Mouse (Mus musculus): ENCODE results near the gene Kmt5b.
A peak's percentile ranks its signal among the peaks of the same experiment; 100 is the strongest.

Kmt5b gene

DNA sequence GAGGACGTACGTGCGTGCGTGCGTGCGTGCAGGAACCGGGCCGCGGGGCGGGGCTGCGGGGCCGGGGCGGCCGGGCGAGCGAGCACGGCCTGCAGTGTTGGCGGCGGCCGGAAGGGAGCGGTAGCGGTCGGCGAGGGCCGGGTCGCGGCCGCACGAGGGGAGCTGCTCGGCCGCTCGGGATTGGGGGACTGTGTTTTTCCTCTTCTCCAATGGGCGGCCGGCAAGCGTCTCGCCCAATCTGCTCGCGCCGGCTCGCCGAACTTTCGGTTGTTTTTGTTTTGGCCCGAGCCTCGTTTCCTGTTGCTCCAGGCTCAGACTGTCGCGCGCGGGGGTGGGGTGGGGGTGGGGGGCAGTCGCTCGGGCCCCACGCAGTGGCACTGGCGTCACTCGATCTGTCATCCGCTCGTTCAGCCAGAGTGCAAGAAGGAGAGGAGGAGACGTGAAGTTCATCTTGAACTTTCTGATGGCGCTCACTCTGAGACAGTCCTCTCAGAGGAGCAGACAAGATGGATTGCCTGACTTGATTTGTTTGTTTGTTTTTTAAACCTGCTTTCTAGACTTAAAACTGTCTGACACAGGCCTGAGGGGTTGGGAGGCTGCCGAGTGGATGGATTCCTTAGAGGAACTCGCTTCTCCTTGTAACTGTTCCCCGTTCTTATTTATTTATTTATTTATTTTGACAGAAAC, 1.6 kb downstream of the Kmt5b start:
- DNase-seq (ENCODE audit: low spot score in 2 of 2): peak; percentile 79 to 88

DNA sequence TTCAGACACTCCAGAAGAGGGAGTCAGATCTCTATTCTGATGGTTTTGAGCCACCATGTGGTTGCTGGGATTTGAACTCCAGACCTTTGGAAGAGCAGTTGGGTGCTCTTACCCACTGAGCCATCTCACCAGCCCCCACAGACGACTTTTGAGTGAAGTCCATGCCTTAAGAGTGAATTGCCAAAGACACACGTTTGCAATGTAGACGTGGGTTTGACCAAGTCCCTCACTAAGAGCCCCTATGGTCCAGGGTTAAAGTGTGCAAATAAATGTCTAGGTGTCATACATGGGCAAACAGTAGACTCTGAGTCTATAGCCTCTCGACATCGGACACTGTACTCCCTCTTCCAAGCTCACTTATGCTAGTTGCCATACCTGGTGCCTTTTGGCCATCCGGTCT, 2.3 kb downstream of the Kmt5b start:
- DNase-seq (ENCODE audit: low spot score in 2 of 2): no peak

DNA sequence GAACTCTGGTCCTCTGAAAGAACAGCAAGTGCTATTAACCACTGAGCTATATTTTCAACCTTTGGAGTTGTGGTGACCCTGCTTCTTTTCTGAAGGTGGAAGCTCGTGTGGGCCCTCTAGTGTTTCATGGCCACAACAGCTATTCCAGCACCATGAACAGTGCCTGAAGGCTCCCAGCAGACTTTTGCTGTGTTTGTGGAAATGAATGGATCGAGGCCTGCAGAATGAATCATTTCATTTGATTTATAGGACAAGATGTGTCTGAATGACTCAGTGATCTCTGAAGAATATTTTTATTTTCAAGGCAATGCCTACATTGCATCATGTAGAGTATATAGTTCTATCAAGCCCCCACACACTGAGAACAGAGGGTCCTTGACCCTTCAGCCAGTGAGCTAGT, 6.9 kb downstream of the Kmt5b start:
- no peak for DNase-seq (ENCODE audit: low spot score in 2 of 2)

DNA sequence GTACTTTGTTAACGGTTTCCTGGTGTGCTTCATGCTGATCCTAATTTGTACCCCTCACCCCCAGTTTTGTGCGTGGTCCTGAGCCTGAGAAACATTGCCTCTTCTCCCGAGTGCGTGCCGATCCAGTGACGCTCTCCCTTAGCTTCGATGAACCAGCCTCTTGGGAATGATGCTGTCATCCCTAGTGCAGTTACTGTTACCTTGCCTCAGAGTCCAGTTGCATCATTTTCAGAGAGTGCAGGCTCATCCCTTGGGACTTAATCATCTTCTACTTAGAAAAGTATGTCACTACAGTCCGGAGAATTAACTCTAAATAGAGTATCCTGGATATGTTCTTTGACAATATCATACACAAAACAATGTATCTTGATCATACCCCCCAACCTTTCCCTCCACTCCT, 11.5 kb downstream of the Kmt5b start:
- DNase-seq (ENCODE audit: low spot score in 2 of 2): no peak

DNA sequence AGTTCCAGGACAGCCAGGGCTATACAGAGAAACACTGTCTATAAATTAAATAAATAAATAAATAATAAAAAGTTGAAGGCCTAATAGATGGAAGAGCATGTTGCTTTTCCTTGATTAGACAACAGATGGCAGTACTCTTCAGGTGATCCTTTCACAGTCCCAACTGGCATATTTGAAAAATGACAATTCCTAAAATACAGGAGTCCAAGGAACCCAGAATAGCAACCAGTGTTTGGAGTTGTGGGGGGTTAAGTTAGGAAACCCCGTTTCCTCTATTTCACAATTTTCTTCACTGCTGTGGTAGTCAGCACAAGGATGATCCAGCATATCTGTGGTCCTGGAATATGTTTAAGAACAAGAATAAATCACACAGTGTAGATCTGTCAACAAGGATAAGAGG, 22.9 kb downstream of the Kmt5b start:
- DNase-seq (ENCODE audit: low spot score in 2 of 2): no peak

DNA sequence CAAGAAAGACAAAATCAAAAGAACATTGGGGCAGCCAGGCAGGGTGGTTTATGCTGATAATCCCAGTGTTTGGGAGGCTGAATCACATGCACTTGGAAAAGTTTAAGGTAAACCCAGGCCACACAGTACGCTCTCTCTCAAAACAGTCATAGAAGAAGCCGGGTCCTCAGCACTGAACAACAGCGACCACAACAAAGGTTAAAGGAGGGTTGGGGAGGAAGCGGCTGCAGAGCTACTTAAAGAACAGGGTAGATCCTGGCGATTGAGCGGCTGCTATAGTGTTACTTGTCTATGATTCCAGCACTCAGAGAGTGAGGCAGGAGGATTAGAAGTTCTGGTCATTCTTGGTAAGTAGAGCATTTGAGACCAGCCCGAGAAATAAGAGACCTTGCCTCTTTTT, 38.3 kb downstream of the Kmt5b start:
- DNase-seq (ENCODE audit: low spot score in 2 of 2): no peak

DNA sequence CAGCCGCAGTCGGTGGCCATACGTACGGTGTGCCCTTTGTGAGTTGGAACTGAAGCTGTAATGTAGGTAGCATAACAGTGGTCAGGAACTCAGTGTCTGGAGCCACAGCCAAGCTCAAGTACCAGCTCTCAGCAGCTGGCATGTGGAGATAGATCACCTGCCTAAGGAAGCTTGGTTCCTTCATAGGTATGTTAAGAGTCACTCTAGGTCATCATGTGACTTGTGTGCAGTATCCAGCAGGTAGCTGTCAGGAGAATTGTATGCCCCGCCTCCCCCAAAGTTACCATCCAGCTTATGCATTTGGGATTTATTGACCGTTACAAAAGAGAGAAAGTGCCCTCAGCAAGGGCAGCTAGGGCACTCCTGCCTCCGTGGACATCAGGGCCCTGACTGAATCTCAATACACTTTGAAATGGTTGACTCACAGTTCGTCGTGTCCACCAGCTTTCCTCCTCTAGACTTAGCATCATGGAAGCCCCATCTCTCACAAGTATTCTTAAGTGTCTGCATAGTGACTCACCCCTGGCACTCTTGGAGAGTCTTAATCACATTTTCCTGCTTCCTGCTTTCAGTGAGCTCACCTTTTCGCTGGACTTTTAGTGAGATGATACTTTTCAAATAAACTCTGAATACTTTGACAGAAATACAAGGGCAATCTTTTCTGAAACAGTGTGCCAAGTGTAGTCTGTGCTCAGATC, 43.5 kb downstream of the Kmt5b start:
- no peak for DNase-seq (ENCODE audit: low spot score in 2 of 2)

DNA sequence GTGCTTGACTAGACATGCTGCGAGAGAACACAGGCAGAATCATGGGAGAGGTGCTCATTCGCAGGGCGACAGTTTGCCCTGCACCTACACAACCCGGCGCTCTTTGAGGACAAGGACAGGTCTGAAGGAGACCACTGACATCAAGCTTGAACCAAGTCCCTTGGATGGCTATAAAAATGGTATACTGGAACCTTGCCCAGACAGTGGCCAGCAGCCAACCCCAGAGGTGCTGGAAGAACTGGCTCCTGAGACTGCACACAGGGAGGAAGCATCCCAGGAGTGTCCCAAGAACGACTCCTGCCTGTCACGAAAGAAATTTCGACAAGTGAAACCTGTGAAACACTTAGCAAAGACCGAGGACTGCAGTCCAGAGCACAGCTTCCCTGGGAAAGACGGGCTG, 47.2 kb downstream of the Kmt5b start:
- DNase-seq (ENCODE audit: low spot score in 2 of 2): no peak

DNA sequence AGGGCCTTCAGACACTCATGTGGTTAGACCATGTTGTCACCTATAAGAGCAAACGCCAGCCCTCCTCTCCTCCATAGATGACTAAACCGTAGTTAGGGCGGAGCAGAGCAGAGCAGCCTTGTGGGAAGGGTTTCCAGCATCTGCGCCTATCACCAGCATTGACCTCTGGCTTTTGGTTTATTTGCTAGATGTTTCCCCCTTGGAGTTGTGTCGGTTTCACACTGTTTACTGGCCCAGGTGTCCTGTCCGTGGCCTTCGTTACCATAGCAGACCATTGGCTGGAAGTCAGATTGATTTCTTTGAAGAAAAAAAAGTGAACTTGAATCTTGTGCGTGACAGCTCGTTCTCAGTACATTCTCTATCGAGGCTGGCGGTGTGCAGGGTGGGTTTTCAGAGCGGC, 48.6 kb downstream of the Kmt5b start:
- DNase-seq (ENCODE audit: low spot score in 2 of 2): no peak

DNA sequence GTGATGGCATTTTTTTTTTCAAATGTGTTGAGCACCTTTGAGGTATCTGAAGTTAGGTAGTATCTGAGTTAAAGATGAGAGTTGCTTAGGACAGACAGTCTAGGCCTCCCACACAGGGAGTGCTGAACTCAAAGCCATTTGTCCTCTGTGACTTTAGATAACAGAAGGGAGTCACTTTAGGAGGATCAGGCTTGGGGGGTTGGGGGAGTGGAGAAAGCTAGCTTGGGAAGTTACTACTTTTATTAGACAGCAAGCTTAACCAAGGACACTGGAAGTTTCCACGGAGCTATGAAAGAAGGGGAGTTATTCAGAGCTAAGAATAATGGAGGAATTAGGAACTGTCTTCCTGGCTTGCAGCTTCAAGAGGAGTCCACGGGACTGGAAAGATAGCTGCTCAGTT, 51.9 kb downstream of the Kmt5b start:
- no peak for DNase-seq (ENCODE audit: low spot score in 2 of 2)

DNA sequence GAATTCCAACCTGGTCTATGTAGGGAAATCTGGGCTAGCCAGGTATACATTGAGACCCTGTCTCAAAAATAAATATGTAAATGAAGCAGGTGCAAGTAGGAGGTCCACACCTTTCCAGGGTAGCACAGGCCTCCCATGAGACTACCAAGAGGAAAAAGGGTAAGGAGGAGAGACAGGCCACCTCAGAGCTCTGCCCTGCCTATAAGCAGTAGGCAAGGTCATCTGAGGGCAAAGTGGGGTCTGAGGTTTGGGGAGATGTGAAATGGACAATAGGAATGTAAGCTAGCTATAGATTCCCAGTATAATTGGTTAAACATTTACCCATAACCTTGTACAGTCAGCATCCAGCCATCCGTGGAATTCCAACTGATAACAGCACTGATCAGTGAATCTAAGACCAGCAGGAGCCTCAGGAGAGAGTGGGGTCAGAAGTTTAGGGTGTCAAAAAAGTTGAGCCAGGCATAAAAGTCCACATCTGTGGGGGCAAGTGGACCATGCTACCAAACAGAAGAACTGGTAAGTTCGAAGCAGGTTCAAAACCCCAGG, 52.8 kb downstream of the Kmt5b start:
- DNase-seq (ENCODE audit: low spot score in 2 of 2): no peak

DNA sequence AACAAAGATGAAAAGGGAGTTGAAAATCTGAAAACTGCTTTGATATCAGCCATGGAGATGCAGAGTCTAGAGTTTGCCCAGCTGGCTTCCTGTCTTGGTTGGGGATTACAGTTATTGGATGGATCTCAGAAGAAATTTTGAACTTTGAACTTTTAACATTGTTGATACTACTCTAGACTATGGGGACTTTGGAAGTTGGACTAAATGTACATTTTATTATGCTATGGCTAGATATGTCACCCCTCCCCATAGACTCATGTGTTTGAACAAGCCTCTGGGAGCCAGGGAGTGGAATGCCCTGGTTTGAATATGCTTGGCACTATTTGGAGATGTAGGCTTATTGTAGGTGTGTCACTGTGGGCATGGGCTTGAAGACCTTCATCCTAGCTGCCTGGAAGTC, 57.8 kb downstream of the Kmt5b start:
- no peak for DNase-seq (ENCODE audit: low spot score in 2 of 2)

DNA sequence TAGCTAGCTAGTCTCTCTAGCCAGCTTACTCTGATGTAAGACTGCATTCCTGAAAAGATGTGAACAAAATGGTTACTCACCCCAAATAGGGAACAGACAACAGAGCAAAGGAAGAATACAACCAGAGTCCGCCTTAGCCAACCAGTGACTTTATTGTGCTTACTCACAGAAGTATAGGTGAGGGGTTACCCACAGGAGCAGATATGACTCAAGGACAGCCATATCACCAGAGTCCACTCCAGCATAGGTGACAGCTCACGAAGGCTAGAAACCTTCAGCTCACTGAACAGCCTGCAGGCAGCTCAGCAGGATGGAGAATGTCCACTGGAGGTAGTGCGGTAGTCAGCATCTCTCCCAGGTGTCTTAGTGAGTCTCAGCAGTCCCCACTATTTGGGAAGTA, 62.6 kb downstream of the Kmt5b start:
- no peak for DNase-seq (ENCODE audit: low spot score in 2 of 2)

DNA sequence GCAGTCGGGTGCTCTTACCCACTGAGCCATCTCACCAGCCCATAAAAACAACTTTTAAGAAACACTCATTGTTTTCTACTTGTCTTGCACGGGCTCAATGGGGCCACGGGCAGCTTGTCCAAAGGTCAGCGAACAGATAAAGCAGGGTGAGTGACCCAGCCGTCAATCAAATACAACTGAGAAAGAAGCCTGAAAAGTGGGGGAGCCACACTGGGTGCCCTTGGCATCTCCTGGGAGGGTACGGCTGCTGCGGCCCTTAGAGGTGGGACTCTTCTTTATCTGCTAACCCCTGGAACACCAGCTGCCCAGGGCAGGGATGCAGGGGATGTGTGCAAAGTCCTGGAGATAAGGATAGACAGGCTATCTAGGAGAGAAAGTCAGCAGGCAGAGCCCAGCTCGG, 64.5 kb downstream of the Kmt5b start:
- DNase-seq (ENCODE audit: low spot score in 2 of 2): no peak

DNA sequence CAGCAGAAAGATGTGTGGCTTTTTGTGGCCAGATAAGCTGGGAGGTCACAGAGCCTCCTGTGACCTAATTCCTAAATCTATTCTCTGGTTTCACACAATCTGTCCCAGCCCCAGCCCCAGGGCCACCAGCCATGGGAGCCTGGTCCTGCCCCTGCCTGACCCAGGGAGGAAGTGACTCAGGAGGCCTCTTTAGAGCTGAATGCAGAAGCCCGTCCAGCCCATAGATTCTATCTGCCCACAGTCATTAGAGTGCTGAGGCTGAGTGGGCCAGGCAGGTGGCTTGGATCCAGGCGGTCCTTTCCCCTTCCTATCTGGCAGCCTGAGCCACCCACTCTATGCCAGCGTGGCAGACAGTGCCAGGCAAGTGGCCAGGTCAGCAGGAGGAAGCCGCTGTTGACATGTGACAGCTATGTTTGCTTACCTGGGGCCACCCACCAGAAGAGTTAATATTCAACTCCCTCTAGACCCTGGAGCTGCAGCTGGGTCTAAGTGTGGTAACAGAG, 65.7 kb downstream of the Kmt5b start:
- no peak for DNase-seq (ENCODE audit: low spot score in 2 of 2)

DNA sequence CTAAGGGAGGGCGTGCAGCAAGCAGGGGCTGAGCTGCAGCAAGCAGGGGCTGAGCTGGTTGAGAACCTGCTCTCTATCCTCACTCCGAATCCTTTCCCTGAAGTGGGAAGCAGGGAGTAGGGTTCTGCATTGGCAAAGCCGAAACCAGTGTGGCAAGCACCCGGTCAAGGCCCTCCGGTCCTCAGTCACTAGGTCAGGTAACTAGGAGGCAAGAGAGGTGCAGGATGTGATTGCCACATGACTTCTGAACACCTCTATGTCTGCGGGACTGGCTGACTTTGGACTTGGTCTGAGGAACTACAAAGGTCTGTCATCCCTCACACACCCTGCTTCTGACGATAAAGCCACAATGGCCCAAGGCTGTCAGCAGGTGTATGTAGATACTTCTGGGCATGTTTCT, 67.1 kb downstream of the Kmt5b start:
- DNase-seq (ENCODE audit: low spot score in 2 of 2): no peak

DNA sequence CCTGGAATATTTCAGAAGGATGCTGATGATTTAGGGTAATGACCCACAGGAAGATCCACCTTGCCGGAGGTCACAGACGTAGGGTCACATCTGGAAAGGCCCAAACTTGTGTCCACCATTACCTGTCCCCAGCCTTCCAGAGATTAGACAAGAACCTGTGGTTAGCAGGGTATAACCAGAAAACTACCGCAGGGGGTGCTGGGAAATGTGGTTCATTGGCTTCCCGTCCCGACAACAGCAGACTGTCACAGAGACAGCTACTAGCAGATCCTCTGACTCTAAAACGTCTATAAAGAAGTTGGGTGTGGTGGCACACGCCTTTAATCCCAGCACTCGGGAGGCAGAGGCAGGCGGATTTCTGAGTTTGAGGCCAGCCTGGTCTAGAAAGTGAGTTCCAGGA, 69.6 kb downstream of the Kmt5b start:
- DNase-seq (ENCODE audit: low spot score in 2 of 2): no peak

DNA sequence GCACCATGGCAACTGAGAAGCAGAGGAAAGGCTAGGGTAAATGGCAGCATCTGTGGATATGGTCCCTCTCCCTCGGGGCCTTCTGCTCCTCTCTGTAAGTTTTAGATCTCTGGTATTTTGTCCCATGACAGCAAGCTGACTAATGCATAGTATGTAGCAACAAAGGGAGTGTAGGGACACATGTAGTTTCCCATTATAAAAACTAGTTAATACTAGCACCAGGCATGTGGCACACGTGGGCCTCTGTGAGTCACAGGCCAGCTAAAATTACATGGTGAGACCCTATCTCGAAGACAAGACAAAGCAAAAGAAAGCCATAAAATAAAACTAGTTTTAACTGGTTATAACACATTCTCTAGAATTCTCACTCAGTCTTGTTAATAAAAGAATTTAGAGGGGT, 71.7 kb downstream of the Kmt5b start:
- DNase-seq (ENCODE audit: low spot score in 2 of 2): no peak

DNA sequence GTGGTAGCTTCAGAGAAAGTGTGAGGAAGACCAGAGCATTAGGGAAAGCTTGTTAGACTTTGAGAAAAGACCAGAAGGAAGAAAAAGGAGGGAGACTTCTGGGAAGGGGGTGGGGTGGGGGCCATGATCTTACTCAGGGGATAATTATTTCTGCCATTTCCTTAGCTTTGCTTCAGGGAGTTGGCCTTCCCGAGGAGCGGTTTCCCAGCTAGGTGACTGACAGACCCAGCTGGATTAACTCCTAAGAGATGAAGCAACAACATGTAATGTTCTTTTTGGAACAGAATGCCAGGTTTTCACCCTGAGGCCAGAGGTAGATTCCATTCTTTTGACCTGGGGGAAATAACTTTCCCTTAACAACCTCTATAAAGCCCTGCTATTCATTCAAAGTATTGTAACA, 72.5 kb downstream of the Kmt5b start:
- DNase-seq (ENCODE audit: low spot score in 2 of 2): no peak

DNA sequence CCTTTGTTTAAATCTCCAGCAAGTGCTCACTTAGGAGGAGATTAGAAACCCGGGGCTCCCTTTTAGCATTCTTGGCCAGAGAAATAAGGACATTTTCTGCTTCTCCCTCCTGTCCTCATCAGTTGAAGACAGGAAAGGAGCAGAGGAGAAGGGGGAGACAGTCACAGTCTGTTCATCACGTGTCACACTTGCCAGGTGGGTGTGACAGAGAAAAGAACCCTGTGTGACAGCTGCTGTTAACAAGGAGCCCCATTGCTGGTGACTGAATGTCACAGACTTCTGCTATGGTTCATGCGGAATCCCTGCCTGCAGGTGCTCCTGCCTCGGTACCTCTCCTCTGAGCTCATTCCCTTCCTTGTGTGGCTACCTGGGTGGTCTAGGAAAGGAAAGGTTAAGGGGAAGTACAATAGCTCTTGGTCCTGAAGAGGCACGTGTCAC, 73.0 kb downstream of the Kmt5b start:
- DNase-seq (ENCODE audit: low spot score in 2 of 2): no peak

DNA sequence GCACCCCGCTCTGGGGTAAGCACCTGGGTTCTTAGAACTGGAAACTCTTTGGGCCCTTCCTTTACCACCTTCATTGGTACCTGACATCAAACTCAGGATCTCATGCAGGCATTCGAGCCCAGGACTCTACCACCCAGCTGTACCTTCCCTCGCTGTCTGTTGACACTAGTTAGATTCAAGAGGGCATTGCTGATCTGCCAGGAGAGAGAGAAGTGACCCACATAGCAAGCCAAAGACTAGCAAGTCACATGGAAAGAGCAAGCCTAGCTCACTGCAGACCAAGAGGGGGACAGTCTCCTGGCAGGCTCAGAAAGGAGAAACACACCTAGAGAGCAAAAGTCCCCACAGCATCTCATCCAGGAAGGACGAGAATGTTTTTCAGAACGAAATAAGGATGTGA, 73.5 kb downstream of the Kmt5b start:
- no peak for DNase-seq (ENCODE audit: low spot score in 2 of 2)

DNA sequence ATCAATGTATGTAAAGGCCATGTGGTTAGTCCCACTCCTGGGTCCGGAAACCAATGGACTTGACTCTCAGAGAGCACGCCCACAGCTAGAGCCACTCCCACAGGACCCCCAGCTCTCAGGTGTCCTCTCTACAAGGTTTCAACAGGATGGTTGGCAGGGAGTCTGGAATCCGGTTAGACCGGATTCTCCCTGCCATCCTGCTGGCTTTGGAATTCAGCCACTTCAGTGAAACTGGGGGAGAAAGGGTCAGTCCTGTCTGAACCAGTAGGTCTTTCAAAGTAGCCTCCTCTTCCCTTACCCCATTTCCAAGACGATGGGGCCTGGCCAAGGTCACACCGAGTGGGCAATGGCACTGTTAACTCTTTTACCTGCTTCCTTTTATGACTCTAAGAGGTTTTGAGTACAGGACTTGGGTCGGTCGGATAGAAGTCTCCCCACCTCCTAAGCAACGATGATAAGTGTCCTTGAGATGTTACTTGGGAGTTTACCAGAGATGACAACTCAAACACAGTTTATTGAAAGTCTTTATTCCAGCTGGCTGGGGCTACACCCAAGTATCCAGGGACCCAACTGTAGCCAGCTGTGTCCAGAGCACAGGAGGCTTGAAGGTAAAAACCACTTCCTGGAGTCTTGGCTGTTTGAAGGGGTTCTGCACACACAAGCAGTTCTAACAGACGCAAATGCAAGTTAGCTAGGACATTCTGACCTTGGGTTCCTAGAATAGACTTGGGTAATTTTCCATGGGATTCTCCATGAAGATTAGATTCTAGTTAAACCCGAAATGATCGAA, 75.3 kb downstream of the Kmt5b start:
- no peak for DNase-seq (ENCODE audit: low spot score in 2 of 2)

DNA sequence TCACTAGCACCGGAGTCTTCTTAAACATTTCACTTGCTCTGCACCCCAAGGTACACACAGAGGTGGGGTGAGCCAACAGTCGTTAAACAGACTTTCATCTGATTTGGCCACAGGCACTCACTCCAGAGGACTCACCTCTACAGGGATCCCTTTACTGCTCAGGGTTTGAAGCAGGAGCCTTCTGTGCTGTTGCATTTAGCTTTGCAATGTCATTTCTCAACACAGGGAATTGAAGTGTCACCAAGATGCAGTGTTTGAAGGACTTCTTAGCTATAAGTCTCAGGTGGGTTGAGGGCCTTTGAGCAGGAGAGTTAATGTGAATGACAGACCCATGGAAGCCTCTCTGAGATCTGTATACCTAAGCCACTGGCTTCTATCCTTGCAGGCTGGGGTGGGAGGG, 76.4 kb downstream of the Kmt5b start:
- no peak for DNase-seq (ENCODE audit: low spot score in 2 of 2)

All from right cerebral cortex, adult 2 months (tissue).